Comparison of ENCODE assay signal across 22 mouse cellular contexts in the genomic region with DNA sequence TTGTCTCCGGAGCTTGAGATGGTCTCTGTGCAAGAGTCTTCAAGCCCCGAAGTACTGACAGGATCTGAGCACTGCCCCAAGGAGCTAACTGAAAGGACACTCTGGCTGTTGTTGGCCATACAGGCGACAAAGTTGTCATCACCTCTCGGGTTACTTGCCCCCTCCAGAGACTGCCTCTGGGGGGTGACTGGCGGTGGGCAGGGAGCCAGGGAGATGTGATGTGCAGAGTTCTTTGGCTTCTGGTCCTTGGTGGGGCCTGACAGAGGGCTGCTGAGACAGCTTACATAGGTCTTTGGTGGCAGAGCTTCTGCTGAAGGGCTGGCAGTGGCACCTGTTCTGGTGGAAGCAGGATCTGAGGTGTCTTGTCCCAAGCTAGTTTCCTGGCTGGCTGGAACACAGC. TPM values are rescaled to one million over a fixed set of nuclear protein-coding genes. Genes with fewer than 3 reads are reported as not detected.
DNase-seq lines count a peak whose midpoint lies in the region; ATAC-seq and TF ChIP-seq lines count a peak whose summit lies in the region.
"Had no signal": no experiment of that assay in that cellular context is flagged by ENCODE, and none has a peak within 500 bp of the region (broad histone marks: within the 10 kb centered on the region; RNA-seq: fewer than 3 reads in every experiment).

No protein-coding gene starts in this region.

- 0 out of 2 replicates have a peak overlapping the region, but pooled peaks have one; percentile 24 for H3K27ac ChIP-seq in heart, embryonic 10.5 days
- peak overlapping the region; percentile 41; the same call in 1 of the 2 replicates for H3K27ac ChIP-seq in heart, embryonic 15.5 days
- no peak overlapping the region for H3K27ac ChIP-seq in heart, embryonic 11.5 days (ENCODE audit: low read depth, low read length)
- H3K27ac ChIP-seq: forebrain, embryonic 10.5 days; forebrain, embryonic 13.5 days; hindbrain, embryonic 12.5 days; hindbrain, embryonic 15.5 days had no signal

- H3K4me2 ChIP-seq in heart, embryonic 15.5 days, result no peak overlapping the region
- H3K4me2 ChIP-seq in heart, embryonic 11.5 days, result no peak overlapping the region
- H3K4me2 ChIP-seq: forebrain, embryonic 13.5 days; hindbrain, embryonic 12.5 days; hindbrain, embryonic 15.5 days had no signal

- no peaks in the 10 kb centered on the region for H3K27me3 ChIP-seq in heart, embryonic 10.5 days (ENCODE audit: insufficient read depth, poor library complexity, severe bottlenecking)
- no peaks in the 10 kb centered on the region for H3K27me3 ChIP-seq in heart, embryonic 15.5 days
- H3K27me3 ChIP-seq in heart, embryonic 11.5 days (ENCODE audit: control insufficient read depth, insufficient read depth, low read length), result no peaks in the 10 kb centered on the region
- no peaks in the 10 kb centered on the region for H3K27me3 ChIP-seq in E14TG2a.4 (ENCODE audit: insufficient read depth, low read length)
- H3K27me3 ChIP-seq: forebrain, embryonic 13.5 days; hindbrain, embryonic 12.5 days; hindbrain, embryonic 15.5 days; Patski had no signal

- H3K4me1 ChIP-seq in heart, embryonic 10.5 days, result peaks cover 66% of the 10 kb centered on the region
- peaks cover 74% of the 10 kb centered on the region for H3K4me1 ChIP-seq in heart, embryonic 15.5 days (replicated peaks)
- peaks cover 41% of the 10 kb centered on the region for H3K4me1 ChIP-seq in heart, embryonic 11.5 days (ENCODE audit: control insufficient read depth, insufficient read depth, low read length)
- H3K4me1 ChIP-seq in E14TG2a.4 (replicated peaks; ENCODE audit: low read depth, low read length), result peaks cover 98% of the 10 kb centered on the region

- intact Hi-C loops in heart, postnatal 10 days (cut with DNase I), result no loop called here

- 54% methylated on average over 5 of the region's 5 CpGs for WGBS in heart, embryonic 10.5 days
- WGBS in heart, embryonic 15.5 days, result 33% methylated on average over 5 of the region's 5 CpGs
- 46% methylated on average over 5 of the region's 5 CpGs for WGBS in heart, embryonic 11.5 days (ENCODE audit: insufficient replicate concordance)

- H3K36me3 ChIP-seq in heart, embryonic 10.5 days, result peaks cover 41% of the 10 kb centered on the region
- H3K36me3 ChIP-seq in heart, embryonic 15.5 days, result peaks cover 23% of the 10 kb centered on the region; the same call in 1 of the 2 replicates
- H3K36me3 ChIP-seq in heart, embryonic 11.5 days (ENCODE audit: control insufficient read depth, insufficient read depth, low read length), result peaks cover 5% of the 10 kb centered on the region
- H3K36me3 ChIP-seq in E14TG2a.4 (ENCODE audit: insufficient read depth, low read length), result peaks cover 78% of the 10 kb centered on the region

- peak; percentile 37 for DNase-seq in gastrocnemius, adult 18-20 months (ENCODE audit: low spot score)
- no peak for DNase-seq in gastrocnemius, postnatal 10 days
- no peak for DNase-seq in heart, embryonic 10.5 days (ENCODE audit: low spot score)
- DNase-seq in heart, postnatal 10 days, result no peak
- no peak for DNase-seq in lung, postnatal 4 days
- DNase-seq: adrenal gland, postnatal 10 days; adrenal gland, postnatal 36 days; cerebellum, adult 18-20 months; cerebellum, adult 9-10 months; cerebellum, postnatal 14 days; kidney, adult 2 months had no signal

- no peak overlapping the region for H3K4me3 ChIP-seq in heart, embryonic 10.5 days
- H3K4me3 ChIP-seq in heart, embryonic 15.5 days, result no peak overlapping the region
- no peak overlapping the region for H3K4me3 ChIP-seq in heart, embryonic 11.5 days (ENCODE audit: low read depth, low read length)
- H3K4me3 ChIP-seq in E14TG2a.4 (replicated peaks; ENCODE audit: low read length), result peak overlapping the region; percentile 51; the same call in 1 of the 2 replicates
- H3K4me3 ChIP-seq: forebrain, embryonic 10.5 days; forebrain, embryonic 13.5 days; hindbrain, embryonic 12.5 days; hindbrain, embryonic 15.5 days had no signal

- H3K9ac ChIP-seq in heart, embryonic 15.5 days, result peak overlapping the region; percentile 25; the same call in 1 of the 2 replicates
- no peak overlapping the region for H3K9ac ChIP-seq in heart, embryonic 11.5 days (ENCODE audit: low read depth, low read length)
- H3K9ac ChIP-seq: forebrain, embryonic 13.5 days; hindbrain, embryonic 12.5 days; hindbrain, embryonic 15.5 days had no signal

- H3K9me3 ChIP-seq in heart, embryonic 10.5 days, result no peaks in the 10 kb centered on the region
- H3K9me3 ChIP-seq in heart, embryonic 15.5 days (replicated peaks), result no peaks in the 10 kb centered on the region
- no peaks in the 10 kb centered on the region for H3K9me3 ChIP-seq in heart, embryonic 11.5 days (replicated peaks; ENCODE audit: control insufficient read depth, low read length)
- H3K9me3 ChIP-seq in E14TG2a.4 (ENCODE audit: low read length), result no peaks in the 10 kb centered on the region
- H3K9me3 ChIP-seq: forebrain, embryonic 10.5 days; forebrain, embryonic 13.5 days; G1E; hindbrain, embryonic 12.5 days; hindbrain, embryonic 15.5 days had no signal

- no peak for ATAC-seq in heart, embryonic 15.5 days (replicated peaks; ENCODE audit: insufficient number of reproducible peaks, insufficient read depth, low FRiP score, low read depth)
- no peak for ATAC-seq in heart, embryonic 11.5 days (replicated peaks; ENCODE audit: insufficient number of reproducible peaks, low FRiP score, low TSS enrichment)
- ATAC-seq: forebrain, embryonic 13.5 days; forebrain, embryonic 16.5 days; intestine, postnatal 0 days; Patski had no signal

- TF ChIP-seq CTCF in E14TG2a.4 (conservative IDR thresholded peaks at IDR 0.05; ENCODE audit: low read length), result no peak

RNA-seq across cellular contexts. Expression of gene Akap1, which starts 20.0 kb away (rescaled TPM):
- total RNA-seq in gastrocnemius, adult 18-20 months (2021), result 10 to 100 TPM; 54.5 to 82.7 TPM
- total RNA-seq in gastrocnemius, postnatal 10 days (2021), result 10 to 100 TPM; 66.9 to 77.5 TPM
- 26.6 and 39.9 TPM in 2 replicates for polyA plus RNA-seq in heart, embryonic 10.5 days (2016; fragmentation: Nextera tagmentation; extraction: Ambion mirVana)
- 100 to 1,000 TPM; 110 to 122 TPM for total RNA-seq in heart, postnatal 10 days (2021)
- polyA plus RNA-seq in heart, embryonic 15.5 days (2015; fragmentation: Nextera tagmentation; extraction: Ambion mirVana), result 44.2 and 45.8 TPM in 2 replicates
- 24.4 and 24.7 TPM in 2 replicates for polyA plus RNA-seq in heart, embryonic 11.5 days (2014; fragmentation: Nextera tagmentation; extraction: Ambion mirVana)
